8 mouse cellular contexts compared by ENCODE assay signal in the genomic region with DNA sequence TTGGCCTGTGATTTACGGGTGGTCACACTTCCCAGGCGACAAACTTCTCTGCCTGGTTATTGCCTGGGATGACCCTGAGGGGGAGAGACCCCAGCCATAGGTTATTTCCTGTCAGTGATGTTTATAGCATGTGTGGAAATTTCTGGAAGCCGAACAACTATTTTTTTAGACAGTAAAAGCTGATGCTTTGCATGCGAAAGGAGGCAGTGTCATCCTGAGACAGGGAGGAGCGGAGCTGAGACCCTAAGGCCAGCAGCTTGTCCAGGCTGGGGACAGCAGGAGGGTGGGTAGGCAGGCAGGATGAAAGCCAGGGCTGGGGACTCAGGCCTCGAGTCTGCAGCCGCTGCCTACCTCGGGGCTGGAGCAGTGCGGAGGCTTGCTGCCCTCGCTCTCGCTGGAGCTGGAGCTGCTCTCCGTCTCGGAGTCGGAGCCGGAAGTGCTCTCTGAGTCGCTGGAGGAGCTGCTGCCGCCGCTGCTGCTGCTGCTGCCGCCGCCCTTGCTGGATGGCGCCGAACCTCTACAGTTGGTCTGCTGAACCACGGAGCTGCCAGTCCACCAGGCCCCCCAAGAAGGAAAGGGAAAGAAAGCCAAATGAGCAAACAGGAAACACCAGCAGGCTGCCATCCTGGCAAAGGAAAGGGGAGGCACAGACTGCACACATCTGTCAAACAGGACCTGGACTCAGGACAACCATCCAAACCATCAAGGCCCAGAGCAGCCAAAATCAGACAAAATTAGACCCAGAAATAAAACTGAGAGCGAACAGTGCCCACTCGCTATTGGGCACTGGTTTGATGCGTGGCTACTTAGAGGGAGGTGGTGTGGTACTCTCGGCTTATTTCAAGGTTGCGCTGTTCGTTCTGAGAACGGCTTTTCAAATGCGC.
DNase-seq lines count a peak whose midpoint lies in the region; ATAC-seq and TF ChIP-seq lines count a peak whose summit lies in the region.

No protein-coding gene starts in this region.

- H3K36me3 ChIP-seq in hindbrain, embryonic 12.5 days: 0 out of 2 replicates have a peak, but pooled peaks cover 10% of the 10 kb centered on the region
- peaks cover 33% of the 10 kb centered on the region for H3K36me3 ChIP-seq in hindbrain, embryonic 13.5 days
- H3K36me3 ChIP-seq in intestine, embryonic 15.5 days: no peaks in the 10 kb centered on the region
- H3K36me3 ChIP-seq in lung, embryonic 16.5 days (ENCODE audit: control insufficient read depth, insufficient read depth, low read length): no peaks in the 10 kb centered on the region

- 0 out of 2 replicates have a peak, but pooled peaks cover 7% of the 10 kb centered on the region for H3K4me1 ChIP-seq in hindbrain, embryonic 12.5 days
- 0 out of 2 replicates have a peak, but pooled peaks cover 6% of the 10 kb centered on the region for H3K4me1 ChIP-seq in hindbrain, embryonic 13.5 days (replicated peaks)
- H3K4me1 ChIP-seq in intestine, embryonic 15.5 days (replicated peaks): peaks cover 7% of the 10 kb centered on the region; the same call in 1 of the 2 replicates
- H3K4me1 ChIP-seq in lung, embryonic 16.5 days (replicated peaks; ENCODE audit: control insufficient read depth, insufficient read depth, low read length): peaks cover 8% of the 10 kb centered on the region; the same call in 1 of the 2 replicates

- no peak overlapping the region for H3K9ac ChIP-seq in hindbrain, embryonic 12.5 days
- no peak overlapping the region for H3K9ac ChIP-seq in hindbrain, embryonic 13.5 days
- H3K9ac ChIP-seq in intestine, embryonic 15.5 days: no peak overlapping the region
- H3K9ac ChIP-seq in lung, embryonic 16.5 days (ENCODE audit: low read length): peak overlapping the region; percentile 21; the same call in 1 of the 2 replicates

- H3K27me3 ChIP-seq in hindbrain, embryonic 12.5 days: no peaks in the 10 kb centered on the region
- H3K27me3 ChIP-seq in hindbrain, embryonic 13.5 days: no peaks in the 10 kb centered on the region
- H3K27me3 ChIP-seq in intestine, embryonic 15.5 days (replicated peaks): no peaks in the 10 kb centered on the region
- no peaks in the 10 kb centered on the region for H3K27me3 ChIP-seq in lung, embryonic 16.5 days (ENCODE audit: control insufficient read depth, insufficient read depth, low read depth, low read length)

- no peak for ATAC-seq in hindbrain, embryonic 12.5 days (ENCODE audit: low FRiP score)
- ATAC-seq in hindbrain, embryonic 13.5 days (ENCODE audit: low FRiP score): no peak
- peak; percentile 51 for ATAC-seq in intestine, embryonic 15.5 days
- ATAC-seq in lung, embryonic 16.5 days (ENCODE audit: low read depth): peak; percentile 40; the same call in 1 of the 2 replicates
- ATAC-seq in megakaryocyte-erythroid progenitor cell, adult 5-6 weeks (replicated peaks; ENCODE audit: low FRiP score, low TSS enrichment, poor library complexity, severe bottlenecking): no peak

- intact Hi-C loops in left cerebral cortex, adult 2 months (cut with DNase I): no loop called here

- 69% methylated on average over 31 of the region's 31 CpGs for WGBS in hindbrain, embryonic 12.5 days
- 76% methylated on average over 31 of the region's 31 CpGs for WGBS in hindbrain, embryonic 13.5 days
- 52% methylated on average over 31 of the region's 31 CpGs for WGBS in intestine, embryonic 15.5 days
- 59% methylated on average over 31 of the region's 31 CpGs for WGBS in lung, embryonic 16.5 days

- no peaks in the 10 kb centered on the region for H3K9me3 ChIP-seq in hindbrain, embryonic 12.5 days (replicated peaks)
- H3K9me3 ChIP-seq in hindbrain, embryonic 13.5 days: no peaks in the 10 kb centered on the region; the same call in 1 of the 2 replicates
- no peaks in the 10 kb centered on the region for H3K9me3 ChIP-seq in intestine, embryonic 15.5 days
- no peaks in the 10 kb centered on the region for H3K9me3 ChIP-seq in lung, embryonic 16.5 days (ENCODE audit: control insufficient read depth, low read length)

- DNase-seq in embryo, embryonic 10.5 days (ENCODE audit: low spot score): peak; percentile 46
- DNase-seq in thymus, adult 18-20 months: no peak
- DNase-seq in left cerebral cortex, adult 2 months (ENCODE audit: extremely low spot score in 1 of 2, low spot score in 2 of 2): no peak

- no peak for TF ChIP-seq CTCF in left cerebral cortex, adult 2 months (IDR thresholded peaks at IDR 0.05)

- 0 out of 2 replicates have a peak overlapping the region, but pooled peaks have one; percentile 26 for H3K27ac ChIP-seq in hindbrain, embryonic 12.5 days
- no peak overlapping the region for H3K27ac ChIP-seq in hindbrain, embryonic 13.5 days
- H3K27ac ChIP-seq in intestine, embryonic 15.5 days: no peak overlapping the region
- no peak overlapping the region for H3K27ac ChIP-seq in lung, embryonic 16.5 days (ENCODE audit: low read length)
- no peak overlapping the region for H3K27ac ChIP-seq in left cerebral cortex, adult 2 months

- no peak overlapping the region for H3K4me3 ChIP-seq in hindbrain, embryonic 12.5 days
- H3K4me3 ChIP-seq in hindbrain, embryonic 13.5 days: no peak overlapping the region
- H3K4me3 ChIP-seq in intestine, embryonic 15.5 days (replicated peaks): no peak overlapping the region; the same call in 1 of the 2 replicates
- no peak overlapping the region for H3K4me3 ChIP-seq in lung, embryonic 16.5 days (ENCODE audit: low read length)
- no peak overlapping the region for H3K4me3 ChIP-seq in left cerebral cortex, adult 2 months

- no peak overlapping the region for H3K4me2 ChIP-seq in hindbrain, embryonic 12.5 days (replicated peaks)
- H3K4me2 ChIP-seq in hindbrain, embryonic 13.5 days: no peak overlapping the region
- H3K4me2 ChIP-seq in intestine, embryonic 15.5 days (replicated peaks): peak overlapping the region; percentile 55
- H3K4me2 ChIP-seq in lung, embryonic 16.5 days (ENCODE audit: low read depth, low read length): peak overlapping the region; percentile 40

Comparison
In these comparisons a context has a peak if more than half of its experiments do, and no peak if none do; other contexts are left out.
1. ATAC-seq: peak in intestine, embryonic 15.5 days (single experiment) and lung, embryonic 16.5 days (single experiment); none in hindbrain, embryonic 12.5 days (single experiment), hindbrain, embryonic 13.5 days (single experiment) and megakaryocyte-erythroid progenitor cell, adult 5-6 weeks (single experiment).
2. H3K4me2 ChIP-seq: peak in intestine, embryonic 15.5 days (single experiment) and lung, embryonic 16.5 days (single experiment); none in hindbrain, embryonic 12.5 days (single experiment) and hindbrain, embryonic 13.5 days (single experiment).